Mouse (Mus musculus): ENCODE results near the gene Bend3.

DNA sequence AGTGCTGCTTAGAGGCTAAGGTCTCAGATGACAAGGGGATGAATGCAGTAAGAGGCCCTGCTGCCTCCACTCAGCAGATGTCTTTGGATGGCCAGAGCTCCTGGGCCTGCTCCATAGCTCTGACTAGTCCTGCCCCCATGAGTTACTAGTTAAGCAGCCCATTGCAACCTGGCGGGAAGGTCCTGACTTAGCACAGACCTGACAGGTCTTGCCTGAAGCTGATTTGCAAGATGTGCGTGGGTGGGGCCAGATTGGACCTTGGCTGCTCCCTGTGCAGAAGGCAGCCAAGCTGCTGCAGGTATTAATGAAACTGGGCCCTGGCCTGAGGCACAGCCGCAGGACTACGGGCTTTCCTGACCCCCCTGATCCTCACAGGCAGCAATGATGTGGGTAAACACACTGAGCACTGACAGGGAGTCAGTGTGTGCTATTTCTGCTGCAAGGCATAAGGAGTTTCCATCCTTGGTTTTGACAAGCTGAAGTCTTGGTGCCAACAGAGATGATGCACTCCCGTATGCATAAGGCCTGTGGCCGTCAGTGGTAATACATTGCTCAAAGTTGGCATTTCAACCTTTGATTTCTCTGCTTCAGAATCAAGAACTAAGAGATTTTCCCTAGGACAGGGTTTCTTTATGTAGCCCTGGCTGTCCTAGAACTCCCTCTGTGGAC, 38.5 kb downstream of the Bend3 start:
- TF ChIP-seq CTCF (IDR thresholded peaks at IDR 0.05; ENCODE audit: extremely low read depth, insufficient read depth, low read length), result no peak
- TF ChIP-seq POLR2A (IDR thresholded peaks at IDR 0.05; ENCODE audit: extremely low read depth, insufficient read depth, low read length), result no peak

Data from cortical plate, adult 2 months (tissue).